Mouse (Mus musculus): ENCODE measurements at regions not wholly inside any gene's neighbourhood (a gene's known extent, or its start where the extent isn't known, plus 50 kb on each side); places are given as distances from the start of the nearest gene placed in this dataset.
"Not testable (repeated sequence)": the region's sequence is repeated elsewhere in the genome, so short reads cannot be mapped to it uniquely, and the experiment has no call there.

- ATAC-seq (replicated peaks; ENCODE audit: low FRiP score, low TSS enrichment, low read depth); H3K36me3 ChIP-seq (ENCODE audit: control insufficient read depth, insufficient read depth, low read length); H3K9ac ChIP-seq (ENCODE audit: low read length); H3K27me3 ChIP-seq (replicated peaks; ENCODE audit: control insufficient read depth, insufficient read depth, low read length); H3K4me1 ChIP-seq (replicated peaks; ENCODE audit: control insufficient read depth, insufficient read depth, low read length); H3K4me3 ChIP-seq (ENCODE audit: low read depth, low read length); H3K27ac ChIP-seq (ENCODE audit: low read depth); H3K9me3 ChIP-seq (ENCODE audit: control insufficient read depth, low read length); DNase-seq (ENCODE audit: low spot score); H3K4me2 ChIP-seq (ENCODE audit: low read length): not testable (repeated sequence)
- WGBS, result 50% methylated on average over 2 of the region's 2 CpGs
Measured at GRCm38 (mm10) chr3:110880472-110880871, 629.7 kb upstream of the Prmt6 start.

- 67% methylated on average over 1 of the region's 1 CpGs for WGBS
- Histone ChIP-seq H3K4me1 (replicated peaks; ENCODE audit: control insufficient read depth, insufficient read depth, low read length) (no peaks in the 10 kb centered on the region), H3K27me3 (replicated peaks; ENCODE audit: control insufficient read depth, insufficient read depth, low read length) (no peaks in the 10 kb centered on the region), H3K36me3 (ENCODE audit: control insufficient read depth, insufficient read depth, low read length) (no peaks in the 10 kb centered on the region), H3K4me3 (ENCODE audit: low read depth, low read length) (no peak overlapping the region), H3K4me2 (ENCODE audit: low read length) (no peak overlapping the region), H3K9ac (ENCODE audit: low read length) (no peak overlapping the region), H3K27ac (ENCODE audit: low read depth) (no peak overlapping the region), H3K9me3 (ENCODE audit: control insufficient read depth, low read length) (no peaks in the 10 kb centered on the region)
- ATAC-seq (replicated peaks; ENCODE audit: low FRiP score, low TSS enrichment, low read depth) (no peak), DNase-seq (ENCODE audit: low spot score) (no peak)
Measured at GRCm38 (mm10) chr3:110865989-110866388, 615.2 kb upstream of the Prmt6 start.

DNA sequence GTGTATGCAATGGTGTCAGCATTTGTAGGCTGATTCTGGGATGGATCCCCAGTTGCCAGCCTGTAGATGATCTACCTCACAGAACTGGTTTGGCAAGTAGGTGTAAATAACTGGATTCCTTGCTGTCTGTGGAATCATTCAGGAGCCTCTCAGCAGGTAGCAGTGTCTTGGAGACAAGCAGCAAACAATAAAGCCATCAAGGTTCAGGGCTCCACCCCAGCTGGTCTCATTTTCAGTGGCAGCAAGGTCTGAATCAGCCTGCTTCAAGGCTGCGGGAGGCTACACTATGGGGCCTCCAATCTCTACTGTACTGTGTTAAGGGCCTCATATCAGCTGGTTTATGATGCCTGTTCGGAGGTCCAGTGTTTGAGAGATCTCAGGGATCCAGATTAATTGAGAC is 596.4 kb upstream of the Prmt6 start:
- WGBS, result 69% methylated on average over 2 of the region's 2 CpGs
- no peak overlapping the region for H3K4me2 ChIP-seq (ENCODE audit: low read length)
- DNase-seq (ENCODE audit: low spot score) (peak; percentile 51), ATAC-seq (replicated peaks; ENCODE audit: low FRiP score, low TSS enrichment, low read depth) (peak; percentile 77; the same call in 1 of the 2 replicates)
- no peaks in the 10 kb centered on the region for H3K36me3 ChIP-seq (ENCODE audit: control insufficient read depth, insufficient read depth, low read length)
- no peaks in the 10 kb centered on the region for H3K4me1 ChIP-seq (replicated peaks; ENCODE audit: control insufficient read depth, insufficient read depth, low read length)
- no peak overlapping the region for H3K9ac ChIP-seq (ENCODE audit: low read length)
- no peaks in the 10 kb centered on the region for H3K9me3 ChIP-seq (ENCODE audit: control insufficient read depth, low read length)
- no peak overlapping the region for H3K27ac ChIP-seq (ENCODE audit: low read depth)
- no peak overlapping the region for H3K4me3 ChIP-seq (ENCODE audit: low read depth, low read length)
- H3K27me3 ChIP-seq (replicated peaks; ENCODE audit: control insufficient read depth, insufficient read depth, low read length), result no peaks in the 10 kb centered on the region

- no peaks in the 10 kb centered on the region for H3K4me1 ChIP-seq (replicated peaks; ENCODE audit: control insufficient read depth, insufficient read depth, low read length)
- no peak overlapping the region for H3K27ac ChIP-seq (ENCODE audit: low read depth)
- no peak overlapping the region for H3K4me3 ChIP-seq (ENCODE audit: low read depth, low read length)
- WGBS, result 82% methylated on average over 3 of the region's 3 CpGs
- H3K9me3 ChIP-seq (ENCODE audit: control insufficient read depth, low read length), result no peaks in the 10 kb centered on the region
- no peaks in the 10 kb centered on the region for H3K36me3 ChIP-seq (ENCODE audit: control insufficient read depth, insufficient read depth, low read length)
- H3K9ac ChIP-seq (ENCODE audit: low read length), result no peak overlapping the region
- DNase-seq (ENCODE audit: low spot score) (no peak), ATAC-seq (replicated peaks; ENCODE audit: low FRiP score, low TSS enrichment, low read depth) (no peak)
- H3K27me3 ChIP-seq (replicated peaks; ENCODE audit: control insufficient read depth, insufficient read depth, low read length), result no peaks in the 10 kb centered on the region
- no peak overlapping the region for H3K4me2 ChIP-seq (ENCODE audit: low read length)
Measured at GRCm38 (mm10) chr3:110820709-110821401, 570.1 kb upstream of the Prmt6 start.

DNA sequence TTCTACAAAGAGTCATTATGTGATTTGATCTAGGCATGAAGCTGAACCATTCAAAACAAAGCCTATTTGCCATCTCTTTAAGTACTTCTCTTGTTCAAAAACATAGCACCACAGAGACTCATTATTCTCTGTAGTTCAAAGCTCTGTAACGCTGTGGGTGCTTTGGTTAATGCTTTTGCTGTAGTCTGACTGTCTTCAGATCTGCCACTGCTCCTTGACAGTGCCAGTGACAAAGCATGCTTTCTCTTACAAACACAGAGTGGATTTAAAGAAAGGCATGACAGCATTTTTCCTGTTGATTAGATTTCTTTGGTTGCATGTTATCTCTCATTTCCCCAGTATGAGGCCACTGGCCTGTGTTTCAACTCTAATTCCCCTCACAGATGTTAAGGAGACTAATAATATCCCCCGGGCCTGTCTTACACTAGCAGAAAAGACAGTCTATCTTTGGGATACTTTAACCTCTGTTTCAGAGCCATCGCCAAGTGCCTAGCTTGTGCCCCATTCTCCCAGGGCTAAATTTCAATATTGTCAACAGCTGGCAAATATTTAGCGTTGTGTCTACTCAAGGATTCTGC is 538.3 kb upstream of the Prmt6 start:
- Histone ChIP-seq H3K27ac (ENCODE audit: low read depth) (no peak overlapping the region), H3K36me3 (ENCODE audit: control insufficient read depth, insufficient read depth, low read length) (no peaks in the 10 kb centered on the region), H3K9ac (ENCODE audit: low read length) (no peak overlapping the region), H3K4me2 (ENCODE audit: low read length) (no peak overlapping the region), H3K4me1 (replicated peaks; ENCODE audit: control insufficient read depth, insufficient read depth, low read length) (no peaks in the 10 kb centered on the region), H3K4me3 (ENCODE audit: low read depth, low read length) (no peak overlapping the region), H3K9me3 (ENCODE audit: control insufficient read depth, low read length) (no peaks in the 10 kb centered on the region), H3K27me3 (replicated peaks; ENCODE audit: control insufficient read depth, insufficient read depth, low read length) (no peaks in the 10 kb centered on the region)
- WGBS, result 67% methylated on average over 4 of the region's 4 CpGs
- DNase-seq (ENCODE audit: low spot score), result no peak
- no peak for ATAC-seq (replicated peaks; ENCODE audit: low FRiP score, low TSS enrichment, low read depth)

GRCm38 (mm10) chr3:110755266-110755665 is 504.5 kb upstream of the Prmt6 start:
- H3K4me1 ChIP-seq (replicated peaks; ENCODE audit: control insufficient read depth, insufficient read depth, low read length), result no peaks in the 10 kb centered on the region
- H3K4me3 ChIP-seq (ENCODE audit: low read depth, low read length), result no peak overlapping the region
- H3K36me3 ChIP-seq (ENCODE audit: control insufficient read depth, insufficient read depth, low read length), result no peaks in the 10 kb centered on the region
- H3K9me3 ChIP-seq (ENCODE audit: control insufficient read depth, low read length), result no peaks in the 10 kb centered on the region
- no peak overlapping the region for H3K4me2 ChIP-seq (ENCODE audit: low read length)
- WGBS, result 90% methylated on average over 1 of the region's 1 CpGs
- H3K27me3 ChIP-seq (replicated peaks; ENCODE audit: control insufficient read depth, insufficient read depth, low read length), result no peaks in the 10 kb centered on the region
- no peak for ATAC-seq (replicated peaks; ENCODE audit: low FRiP score, low TSS enrichment, low read depth)
- H3K9ac ChIP-seq (ENCODE audit: low read length), result no peak overlapping the region
- no peak overlapping the region for H3K27ac ChIP-seq (ENCODE audit: low read depth)
- no peak for DNase-seq (ENCODE audit: low spot score)

DNA sequence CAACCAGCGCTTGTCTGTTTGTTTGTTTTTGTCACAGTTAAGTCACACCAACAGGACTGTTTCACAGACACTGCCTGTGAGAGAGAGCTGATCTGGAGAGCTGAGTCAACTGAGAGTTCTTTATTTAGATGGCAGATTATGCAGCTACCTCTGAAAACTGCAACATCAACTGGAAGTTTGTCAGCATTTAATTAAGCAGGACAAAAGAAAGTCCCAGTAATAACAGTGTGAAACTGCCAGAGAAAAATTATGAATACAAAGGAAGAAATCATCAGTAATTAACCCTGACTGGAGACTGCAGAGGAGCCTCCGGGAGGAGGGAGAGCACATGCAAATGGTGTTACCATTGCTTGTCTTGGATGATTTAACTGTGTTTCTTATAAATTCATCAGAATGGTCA is 495.5 kb upstream of the Prmt6 start:
- no peaks in the 10 kb centered on the region for H3K36me3 ChIP-seq (ENCODE audit: control insufficient read depth, insufficient read depth, low read length)
- H3K9ac ChIP-seq (ENCODE audit: low read length), result no peak overlapping the region
- H3K4me1 ChIP-seq (replicated peaks; ENCODE audit: control insufficient read depth, insufficient read depth, low read length), result no peaks in the 10 kb centered on the region
- no peak for DNase-seq (ENCODE audit: low spot score)
- no peak overlapping the region for H3K4me3 ChIP-seq (ENCODE audit: low read depth, low read length)
- H3K27me3 ChIP-seq (replicated peaks; ENCODE audit: control insufficient read depth, insufficient read depth, low read length), result no peaks in the 10 kb centered on the region
- no peak for ATAC-seq (replicated peaks; ENCODE audit: low FRiP score, low TSS enrichment, low read depth)
- H3K4me2 ChIP-seq (ENCODE audit: low read length), result no peak overlapping the region
- H3K9me3 ChIP-seq (ENCODE audit: control insufficient read depth, low read length), result no peaks in the 10 kb centered on the region
- H3K27ac ChIP-seq (ENCODE audit: low read depth), result no peak overlapping the region
- 34% methylated on average over 2 of the region's 2 CpGs for WGBS

DNA sequence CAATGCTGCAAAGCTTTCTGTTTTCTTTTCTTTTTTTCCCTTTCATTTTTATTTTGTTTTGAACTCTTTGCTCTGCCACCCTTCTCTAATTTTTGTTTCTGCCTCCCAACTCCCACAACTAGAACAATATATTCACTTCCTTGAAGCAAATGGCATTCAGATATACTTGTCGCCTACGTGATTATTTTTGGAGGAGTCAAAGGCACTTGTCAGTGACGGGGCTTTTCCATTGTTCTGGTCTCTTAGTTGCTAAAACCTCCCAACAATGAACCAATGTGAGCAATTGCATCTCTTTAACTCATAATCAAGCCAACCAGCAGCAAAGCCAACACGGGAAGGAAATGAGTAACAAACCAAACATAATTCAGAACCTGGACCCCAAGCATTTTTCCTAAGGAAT is 449.3 kb upstream of the Prmt6 start:
- H3K27me3 ChIP-seq (replicated peaks; ENCODE audit: control insufficient read depth, insufficient read depth, low read length), result no peaks in the 10 kb centered on the region
- no peak overlapping the region for H3K27ac ChIP-seq (ENCODE audit: low read depth)
- WGBS, result 81% methylated on average over 4 of the region's 4 CpGs
- DNase-seq (ENCODE audit: low spot score) (no peak), ATAC-seq (replicated peaks; ENCODE audit: low FRiP score, low TSS enrichment, low read depth) (no peak)
- H3K36me3 ChIP-seq (ENCODE audit: control insufficient read depth, insufficient read depth, low read length), result no peaks in the 10 kb centered on the region
- no peak overlapping the region for H3K4me2 ChIP-seq (ENCODE audit: low read length)
- no peaks in the 10 kb centered on the region for H3K9me3 ChIP-seq (ENCODE audit: control insufficient read depth, low read length)
- H3K4me1 ChIP-seq (replicated peaks; ENCODE audit: control insufficient read depth, insufficient read depth, low read length), result no peaks in the 10 kb centered on the region
- H3K4me3 ChIP-seq (ENCODE audit: low read depth, low read length), result no peak overlapping the region
- no peak overlapping the region for H3K9ac ChIP-seq (ENCODE audit: low read length)

DNA sequence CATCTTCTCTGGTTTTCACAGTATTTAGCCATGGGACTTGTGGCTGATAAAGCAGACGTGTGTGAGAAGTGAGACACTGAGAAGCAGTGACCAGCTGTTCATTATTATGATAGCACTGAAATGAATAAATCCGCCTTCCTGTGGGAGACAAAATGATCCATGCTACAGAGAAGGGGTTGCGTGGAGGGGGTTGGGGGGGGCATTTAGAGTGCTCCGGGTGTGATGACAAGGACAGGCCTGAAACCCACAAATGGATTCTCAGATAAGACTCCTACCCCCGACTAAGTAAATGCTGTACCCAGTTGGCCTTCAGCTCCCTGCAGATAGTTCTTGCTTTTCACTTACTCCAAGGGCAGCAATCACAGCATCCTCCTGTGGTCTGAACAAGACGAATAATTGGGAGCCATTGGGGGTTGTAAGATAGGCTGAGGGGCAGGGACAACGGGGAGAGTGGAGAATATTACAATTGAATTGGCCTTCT is 416.8 kb upstream of the Prmt6 start:
- ATAC-seq (replicated peaks; ENCODE audit: low FRiP score, low TSS enrichment, low read depth) (no peak), DNase-seq (ENCODE audit: low spot score) (no peak)
- Histone ChIP-seq H3K4me3 (ENCODE audit: low read depth, low read length) (no peak overlapping the region), H3K9ac (ENCODE audit: low read length) (no peak overlapping the region), H3K4me1 (replicated peaks; ENCODE audit: control insufficient read depth, insufficient read depth, low read length) (no peaks in the 10 kb centered on the region), H3K27me3 (replicated peaks; ENCODE audit: control insufficient read depth, insufficient read depth, low read length) (no peaks in the 10 kb centered on the region), H3K4me2 (ENCODE audit: low read length) (no peak overlapping the region), H3K9me3 (ENCODE audit: control insufficient read depth, low read length) (no peaks in the 10 kb centered on the region), H3K36me3 (ENCODE audit: control insufficient read depth, insufficient read depth, low read length) (no peaks in the 10 kb centered on the region), H3K27ac (ENCODE audit: low read depth) (no peak overlapping the region)
- WGBS, result 65% methylated on average over 7 of the region's 7 CpGs
